Mouse (Mus musculus): ENCODE results near the gene Psg16. TPM values are rescaled to one million over a fixed set of nuclear protein-coding genes. Genes with fewer than 3 reads are reported as not detected.
"Not testable (repeated sequence)": the region's sequence is repeated elsewhere in the genome, so short reads cannot be mapped to it uniquely, and the experiment has no call there.

The Psg16 gene
- total RNA-seq, 2 experiments from 2014 or later, result 0.14 to 0.16 TPM

DNA sequence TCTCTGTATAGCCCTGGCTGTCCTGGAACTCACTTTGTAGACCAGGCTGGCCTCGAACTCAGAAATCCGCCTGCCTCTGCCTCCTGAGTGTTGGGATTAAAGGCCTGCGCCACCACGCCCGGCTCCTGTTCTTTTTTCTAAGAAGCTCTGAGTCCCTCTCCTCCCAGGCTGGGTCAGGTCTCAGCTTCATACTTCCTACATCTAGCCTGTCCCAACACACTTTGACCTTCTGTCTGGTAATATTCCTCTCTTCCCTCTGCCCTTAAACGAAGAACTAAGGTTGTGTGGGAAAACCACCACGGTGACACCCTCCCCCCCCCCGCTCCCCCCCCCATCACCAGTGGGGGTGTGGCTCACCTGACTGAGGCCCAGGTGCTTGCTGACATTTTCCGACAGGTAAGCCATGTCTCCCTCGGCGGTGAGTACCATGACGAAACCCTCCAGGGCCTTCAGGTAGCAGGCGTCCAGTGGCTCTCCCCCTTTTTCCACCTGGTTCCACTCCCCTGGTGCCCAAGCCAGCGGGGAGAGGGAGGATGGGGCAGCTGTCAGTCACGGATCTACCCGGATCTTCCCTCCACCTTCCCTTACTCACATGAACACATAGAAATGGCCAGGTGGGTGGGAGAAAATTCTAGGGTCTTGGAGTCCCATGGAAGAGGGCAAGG lies 19.4 kb upstream of the Psg16 start:
- intact Hi-C loops (cut with DNase I), result loop anchor here (2.0 kb wide), 1 partner anchor 26 kb away; no protein-coding TSS in a partner anchor
- no peak for DNase-seq

DNA sequence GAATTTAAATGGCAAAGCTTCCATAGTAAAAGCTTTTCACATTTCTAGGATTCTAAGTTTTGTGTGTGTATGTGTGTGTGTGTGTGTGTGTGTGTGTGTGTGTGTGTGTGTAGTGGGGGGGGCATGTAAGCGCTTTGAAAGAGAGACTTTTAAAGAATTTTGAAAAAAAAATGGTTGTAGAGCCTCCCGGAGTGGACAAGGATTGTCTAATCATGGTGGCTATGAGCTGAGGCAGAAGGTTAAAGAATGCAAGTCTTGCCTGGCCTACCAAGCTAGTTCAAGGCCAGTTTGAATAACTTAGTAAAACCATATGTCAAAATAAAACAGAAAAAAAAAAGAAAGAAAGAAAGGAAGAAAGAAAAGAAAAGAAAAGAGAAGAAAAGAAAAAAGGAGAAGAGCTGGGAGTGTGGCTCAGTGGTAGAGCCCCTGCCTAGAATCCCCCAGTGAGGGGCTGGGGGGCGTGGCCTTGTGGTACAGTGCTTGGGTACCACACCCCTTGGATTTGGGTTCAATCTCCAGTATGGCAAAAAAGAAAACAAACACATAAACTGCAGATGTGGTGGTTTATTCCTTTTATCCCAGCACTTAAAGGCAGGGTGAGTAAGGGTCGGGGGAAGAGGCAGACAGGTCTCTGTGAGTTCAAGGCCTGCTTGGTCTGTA lies 18.4 kb upstream of the Psg16 start:
- no peak for DNase-seq
- intact Hi-C loops (cut with DNase I), result loop anchor here (2.0 kb wide), 1 partner anchor 27 kb away; no protein-coding TSS in a partner anchor

DNA sequence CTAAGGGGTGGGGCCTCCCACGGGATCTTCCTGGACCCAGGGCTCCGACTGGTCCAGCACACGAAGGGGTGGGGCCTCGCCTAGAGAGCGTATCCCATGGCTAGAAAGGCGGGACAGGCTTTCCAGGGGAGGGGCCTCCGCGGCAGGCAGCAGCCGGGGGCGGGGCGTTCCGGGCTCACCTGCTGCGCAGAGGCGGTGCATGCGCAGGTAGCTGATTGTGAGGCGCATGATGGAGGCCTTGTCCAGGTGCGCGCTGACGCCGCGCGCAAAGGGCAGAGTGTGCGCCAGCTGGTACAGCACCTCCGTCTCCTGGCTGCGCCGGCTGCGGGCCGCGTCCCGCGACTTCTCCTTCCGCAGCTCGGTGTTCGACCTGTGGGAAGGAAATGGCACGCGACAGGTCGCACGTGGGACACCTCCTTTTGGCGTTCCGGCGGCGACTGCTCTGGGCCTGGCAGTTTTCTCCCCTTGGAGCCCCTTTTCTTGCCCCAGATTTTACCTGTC lies 17.7 kb upstream of the Psg16 start:
- DNase-seq, result peak; percentile 81 to 88
- intact Hi-C loops (cut with DNase I), result no loop called here

DNA sequence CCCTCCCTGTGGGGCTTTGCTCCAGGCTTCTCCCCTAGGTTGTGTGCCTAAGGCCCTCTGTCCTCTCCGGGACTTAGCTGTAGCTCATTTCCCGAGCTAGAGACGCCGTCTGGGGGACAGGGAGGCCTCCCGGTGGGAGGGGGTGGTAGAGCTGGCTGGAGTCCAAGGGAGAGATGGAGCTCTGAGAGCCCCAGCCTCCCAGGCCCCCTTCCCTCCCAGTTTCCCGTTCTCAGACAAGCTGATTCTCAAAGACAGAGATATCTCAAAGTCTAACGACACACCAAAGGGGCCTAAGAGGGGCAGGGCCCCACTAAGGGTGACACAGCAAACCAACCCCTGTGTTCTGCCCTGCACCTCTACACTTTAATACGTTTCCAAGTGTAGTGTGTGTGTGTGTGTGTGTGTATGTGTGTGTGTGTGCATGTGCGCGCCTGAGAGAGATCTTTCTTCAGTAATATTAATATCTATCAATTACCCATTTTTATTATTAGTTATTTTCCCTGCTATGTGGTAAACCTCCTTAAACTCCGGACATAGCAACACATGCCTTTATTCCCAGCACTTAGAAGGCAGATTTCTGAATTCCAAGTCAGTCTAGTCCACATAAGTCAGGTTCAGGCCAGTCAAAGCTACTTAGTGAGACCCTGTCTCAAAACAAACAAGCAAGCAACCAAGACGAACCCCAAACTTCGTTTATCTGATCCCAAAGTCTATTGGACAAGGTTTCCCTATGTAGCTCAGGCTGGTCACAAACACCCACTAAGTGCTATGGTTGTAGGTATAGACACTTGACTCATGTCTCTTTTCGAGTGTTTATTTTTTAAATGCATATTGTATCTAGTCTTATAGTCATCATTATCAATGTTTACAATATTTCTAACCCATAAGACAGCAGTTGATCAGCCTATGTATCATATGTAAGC lies 17.0 kb upstream of the Psg16 start:
- intact Hi-C loops (cut with DNase I), result no loop called here
- DNase-seq, result peak in 1 of 2 experiments; percentile 25

DNA sequence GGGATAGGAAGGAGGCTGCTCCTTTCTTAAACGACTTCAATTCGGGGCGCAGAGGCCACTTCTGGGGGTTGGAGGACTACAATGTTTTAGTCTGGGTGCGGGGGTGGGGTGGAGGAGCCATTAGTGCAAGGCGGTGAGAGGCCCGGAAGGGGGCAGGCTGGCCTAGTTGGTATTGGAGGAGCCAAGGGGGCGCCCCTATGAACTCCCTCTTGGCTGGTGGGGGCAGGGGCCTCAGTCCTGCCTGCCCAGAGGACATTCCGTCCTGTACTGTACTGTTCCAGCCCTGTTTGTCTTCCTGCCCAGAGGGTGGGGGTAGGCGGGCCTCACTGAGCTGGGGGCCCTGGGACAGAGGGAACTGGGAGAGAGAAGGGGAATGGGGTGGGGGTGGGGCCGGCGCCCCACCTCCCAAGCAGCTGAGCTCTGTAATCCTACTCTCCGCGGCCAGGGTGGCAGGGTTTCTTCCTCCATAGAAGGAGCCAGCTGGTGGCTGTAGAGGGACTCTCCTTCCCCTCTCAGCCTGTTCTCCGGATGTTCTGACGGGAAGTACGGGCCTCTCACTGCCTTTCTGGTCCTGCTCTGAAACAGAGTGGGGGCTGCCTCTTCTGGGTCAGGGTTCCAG lies 15.7 kb upstream of the Psg16 start:
- intact Hi-C loops (cut with DNase I), result no loop called here
- peak; percentile 83 to 90 for DNase-seq

DNA sequence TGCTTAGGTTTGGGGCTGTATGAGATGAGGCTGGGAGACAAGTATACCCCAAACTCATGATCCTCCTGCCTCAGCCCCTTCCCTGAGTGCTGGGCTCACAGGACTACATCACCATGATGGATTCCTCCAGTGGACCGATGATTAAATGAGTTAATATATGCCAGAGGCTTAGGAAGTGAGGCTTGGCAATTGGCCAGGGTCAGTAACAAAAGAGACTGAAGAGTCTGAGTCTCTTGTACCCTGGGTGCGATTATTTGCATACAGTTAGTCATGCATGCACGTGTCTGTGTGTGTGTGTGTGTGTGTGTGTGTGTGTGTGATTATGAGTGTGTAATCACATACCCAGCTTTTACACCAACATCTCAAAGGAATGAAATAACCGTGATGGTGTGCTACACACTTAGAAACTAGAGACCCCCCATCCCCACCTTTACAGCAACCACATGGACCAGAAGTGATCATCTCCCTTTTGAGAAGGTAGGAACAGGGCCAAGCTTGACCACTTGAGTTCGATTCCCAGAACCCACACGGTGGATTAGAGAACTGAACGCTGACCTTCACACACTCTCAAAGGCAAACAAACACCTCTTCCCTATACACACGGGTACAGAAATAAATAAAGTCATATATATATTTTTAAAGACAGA lies 14.9 kb upstream of the Psg16 start:
- DNase-seq, result peak in 1 of 2 experiments; percentile 60
- intact Hi-C loops (cut with DNase I), result no loop called here

DNA sequence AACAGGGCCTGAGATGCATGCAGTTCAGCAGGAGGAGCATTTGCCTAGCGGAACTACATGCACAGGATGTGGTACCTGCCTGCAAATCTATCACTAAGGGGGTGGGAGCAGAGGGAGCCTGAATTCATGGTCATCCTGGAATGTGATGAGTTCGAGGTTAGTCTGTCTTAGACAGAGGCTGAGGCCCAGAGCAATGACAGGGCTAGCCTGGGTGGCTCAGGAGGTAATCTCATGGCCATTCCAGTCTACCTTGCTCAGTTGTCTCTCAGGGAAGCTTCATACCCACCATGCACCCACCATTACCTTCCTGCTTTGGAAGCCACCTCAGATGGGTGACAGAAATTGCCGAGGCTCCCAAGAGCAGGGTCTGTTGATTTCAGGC lies 14.4 kb upstream of the Psg16 start:
- intact Hi-C loops (cut with DNase I), result no loop called here
- peak; percentile 29 to 55 for DNase-seq

DNA sequence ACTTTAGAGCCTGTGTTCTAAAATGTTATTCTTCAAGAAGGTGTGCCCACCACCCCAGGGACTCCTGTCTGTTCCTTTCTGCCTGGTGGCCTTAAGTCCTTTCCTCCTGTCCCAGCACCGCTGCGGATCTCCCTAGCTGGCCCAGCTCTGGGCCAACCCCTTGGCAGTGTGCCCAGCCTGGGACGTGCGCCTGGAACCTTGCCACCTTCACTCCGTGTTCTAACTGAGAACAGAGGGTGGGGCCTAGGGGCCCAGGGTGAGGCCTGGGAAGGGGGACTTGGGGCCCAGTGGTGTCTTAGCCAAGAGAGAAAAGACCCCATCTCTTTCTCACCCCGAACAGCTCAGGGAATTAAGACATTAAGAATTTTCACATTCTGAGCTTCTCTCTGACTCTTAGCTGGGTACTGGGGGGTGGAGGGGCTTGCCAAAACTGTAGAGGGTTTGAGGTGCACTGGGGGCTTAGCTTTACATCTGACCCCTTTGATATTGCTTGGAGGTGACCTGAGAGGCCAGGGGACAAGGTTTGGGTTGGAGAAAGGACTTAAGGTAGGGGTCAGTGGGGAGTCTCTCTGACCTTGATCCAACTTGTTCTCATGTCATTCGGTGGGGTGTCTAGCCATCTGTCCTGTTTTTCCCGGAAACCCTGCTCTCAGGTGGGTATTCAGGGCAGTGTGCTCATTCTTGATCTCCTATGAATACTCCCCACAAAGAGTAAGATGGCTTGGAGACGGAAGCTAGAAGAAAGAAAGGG lies 13.6 kb upstream of the Psg16 start:
- intact Hi-C loops (cut with DNase I), result no loop called here
- DNase-seq, result peak; percentile 98 to 99

DNA sequence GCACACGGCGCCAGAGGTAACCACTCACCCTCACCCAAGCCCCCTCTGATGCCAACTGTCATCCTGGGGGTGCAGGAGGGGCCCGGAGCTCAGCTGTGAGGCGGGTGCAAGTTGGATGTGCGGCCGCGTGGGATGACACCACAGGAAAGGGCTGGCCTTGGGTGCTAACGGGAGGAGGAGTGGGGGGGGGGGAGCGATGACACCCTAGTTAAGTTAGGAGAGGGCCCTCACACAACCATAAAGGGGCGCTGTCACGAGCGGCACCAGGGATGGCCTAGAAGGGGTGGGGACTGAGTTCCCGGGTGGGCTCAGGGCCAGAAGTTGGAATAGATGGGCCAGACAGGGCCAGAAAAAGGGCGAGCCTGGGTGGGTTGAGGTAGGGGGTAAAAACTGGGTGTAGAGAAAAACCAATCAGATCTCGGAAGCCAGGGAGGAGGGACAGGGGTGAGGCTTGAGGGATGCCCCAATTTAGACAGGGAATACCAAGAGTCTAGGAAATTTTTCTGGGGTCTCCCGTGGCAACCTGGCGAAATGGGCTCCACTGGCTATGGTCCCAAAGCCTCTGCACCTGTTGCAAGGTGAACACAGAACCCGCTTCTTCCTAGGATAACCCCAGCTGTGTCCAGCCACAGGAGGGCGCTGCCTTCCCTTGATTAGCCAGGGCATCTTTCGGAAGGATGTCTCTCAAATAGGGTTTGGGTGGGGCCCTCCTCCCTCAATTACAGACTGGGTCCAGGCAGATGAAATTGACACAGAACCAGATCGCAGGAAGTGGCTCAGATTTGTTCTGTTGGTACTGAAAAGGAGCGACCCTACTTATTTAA lies 12.8 kb upstream of the Psg16 start:
- DNase-seq, result peak; percentile 48 to 70
- intact Hi-C loops (cut with DNase I), result no loop called here

DNA sequence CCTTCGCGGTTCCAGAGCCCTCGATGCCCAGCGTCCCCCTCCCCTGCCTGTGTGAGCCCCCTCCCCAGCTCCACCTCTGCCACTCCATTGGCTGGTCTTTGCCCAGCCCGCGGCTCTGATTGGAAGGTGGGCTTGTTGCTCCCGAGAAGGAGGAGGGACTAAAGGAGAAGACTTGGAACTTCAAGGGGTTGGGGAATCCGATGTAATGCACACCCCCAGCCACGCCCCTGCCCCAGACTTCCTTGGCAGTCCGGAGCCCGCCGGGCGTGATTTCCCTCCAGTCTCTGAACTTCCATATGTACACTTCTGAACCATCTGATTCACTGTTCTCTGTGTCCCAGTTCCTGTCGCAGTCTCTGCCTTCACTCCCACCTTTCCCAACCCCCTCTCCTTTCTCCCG lies 11.5 kb upstream of the Psg16 start, which contains the start of gene Hif3a:
Gene Hif3a (minus strand): TSS at position 39 of the 400 bp plus-strand sequence.
- intact Hi-C loops (cut with DNase I), result no loop called here
- peak; percentile 53 to 65 for DNase-seq

DNA sequence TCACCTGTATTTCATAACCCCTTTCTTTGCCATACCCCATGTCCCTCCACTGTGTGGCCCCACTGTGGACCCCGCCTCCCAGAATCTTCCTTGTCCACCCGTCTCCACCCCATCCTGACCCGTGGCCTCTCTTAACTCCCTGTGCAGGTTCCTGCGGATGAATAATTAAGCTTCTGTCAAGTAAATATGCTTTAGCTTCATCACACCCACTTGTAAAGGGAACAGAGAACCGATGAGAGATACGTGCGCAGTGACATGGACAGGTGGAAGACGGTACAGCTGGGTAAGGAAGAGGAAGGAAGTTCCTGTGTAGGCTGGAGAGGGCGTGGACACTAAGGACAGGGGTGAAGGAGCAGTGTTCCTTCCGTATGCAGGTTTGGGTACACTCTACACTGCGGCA lies 11.0 kb upstream of the Psg16 start:
- intact Hi-C loops (cut with DNase I), result no loop called here
- peak in 1 of 2 experiments; percentile 52 for DNase-seq

DNA sequence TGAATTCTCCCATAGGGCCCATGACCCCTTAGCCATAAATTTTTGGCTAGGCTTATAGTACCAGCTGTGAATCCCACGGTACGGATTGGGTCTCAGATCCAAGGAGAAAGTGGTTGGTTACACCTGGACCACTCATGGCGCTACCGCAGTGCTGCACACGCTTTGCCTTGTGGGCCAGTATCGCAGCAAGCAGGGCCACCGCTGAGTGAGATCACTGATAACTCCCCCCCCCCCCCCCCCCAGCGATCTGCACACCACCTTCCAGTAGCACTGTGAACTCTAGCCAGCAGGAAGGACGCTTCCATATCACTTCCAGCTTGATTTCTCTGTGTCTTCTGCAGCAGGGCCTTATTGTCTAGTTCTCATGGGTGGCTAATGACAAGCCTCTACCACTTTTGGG lies 8.2 kb upstream of the Psg16 start:
- DNase-seq, result no peak

DNA sequence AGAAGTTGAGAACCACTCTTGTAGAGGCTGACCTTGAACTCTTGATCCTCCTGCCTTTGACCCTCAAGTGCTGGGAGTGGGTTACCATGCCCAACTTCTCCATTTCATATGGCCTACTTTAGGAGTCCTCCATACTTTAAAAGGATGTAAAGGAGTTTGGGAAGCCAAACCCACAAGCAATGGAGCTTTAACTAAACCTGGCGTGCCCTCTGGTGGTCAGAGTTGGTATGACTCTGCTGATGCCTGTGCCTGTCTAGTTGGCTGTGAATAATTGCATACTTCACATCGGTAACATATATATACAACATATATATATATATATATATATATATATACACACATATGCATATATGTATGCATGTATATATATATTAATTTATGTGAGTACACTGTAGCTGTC lies 7.4 kb upstream of the Psg16 start:
- intact Hi-C loops (cut with DNase I), result loop anchor here (1.0 to 2.0 kb wide), 4 partner anchors 15 to 134 kb away; no protein-coding TSS in a partner anchor
- peak; percentile 91 to 95 for DNase-seq

More for the DNA sequence above, 8.2 kb upstream of the Psg16 start:
- intact Hi-C loops (cut with DNase I), result loop anchor here (1.0 to 2.0 kb wide), 4 partner anchors 14 to 133 kb away; no protein-coding TSS in a partner anchor

DNA sequence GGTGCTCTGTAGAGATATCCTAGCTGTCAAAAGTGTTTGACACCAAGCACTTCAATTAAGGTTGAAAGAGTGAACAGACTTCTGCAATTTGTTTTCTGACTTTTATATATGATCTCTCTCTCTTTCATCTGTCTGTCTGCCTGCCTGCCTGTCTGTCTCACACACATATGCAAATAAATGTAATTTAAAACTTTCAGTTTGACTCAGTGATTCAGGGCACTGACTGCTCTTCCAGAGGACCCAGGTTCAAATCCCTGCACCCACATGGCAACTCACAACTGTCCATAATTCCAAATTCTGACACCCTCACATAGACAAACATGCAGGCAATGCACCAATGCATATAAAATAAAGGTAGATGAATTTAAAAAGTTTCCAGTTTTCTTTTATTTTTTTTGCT lies 6.8 kb upstream of the Psg16 start:
- DNase-seq, result no peak
- intact Hi-C loops (cut with DNase I), result loop anchor here (1.0 to 2.0 kb wide), 4 partner anchors 16 to 135 kb away; no protein-coding TSS in a partner anchor

DNA sequence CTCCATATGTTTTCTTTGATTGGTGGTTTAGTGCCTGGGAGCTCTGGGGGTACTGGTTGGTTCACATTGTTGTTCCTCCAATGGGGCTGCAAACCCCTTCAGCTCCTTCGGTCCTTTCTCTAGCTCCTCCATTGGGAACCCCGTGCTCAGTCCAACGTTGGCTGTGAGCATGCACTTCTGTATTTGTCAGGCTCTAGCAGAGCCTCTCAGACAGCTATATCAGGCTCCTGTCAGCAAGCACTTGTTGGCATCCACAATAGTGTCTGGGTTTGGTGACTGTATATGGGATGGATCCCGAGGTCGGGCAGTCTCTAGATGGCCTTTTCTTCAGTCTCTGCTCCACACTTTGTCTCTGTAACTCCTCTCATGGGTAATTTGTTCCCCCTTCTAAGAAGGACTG lies 6.2 kb upstream of the Psg16 start:
- DNase-seq, result not testable (repeated sequence)
- intact Hi-C loops (cut with DNase I), result loop anchor here (2.0 kb wide), 1 partner anchor 117 kb away; no protein-coding TSS in a partner anchor

DNA sequence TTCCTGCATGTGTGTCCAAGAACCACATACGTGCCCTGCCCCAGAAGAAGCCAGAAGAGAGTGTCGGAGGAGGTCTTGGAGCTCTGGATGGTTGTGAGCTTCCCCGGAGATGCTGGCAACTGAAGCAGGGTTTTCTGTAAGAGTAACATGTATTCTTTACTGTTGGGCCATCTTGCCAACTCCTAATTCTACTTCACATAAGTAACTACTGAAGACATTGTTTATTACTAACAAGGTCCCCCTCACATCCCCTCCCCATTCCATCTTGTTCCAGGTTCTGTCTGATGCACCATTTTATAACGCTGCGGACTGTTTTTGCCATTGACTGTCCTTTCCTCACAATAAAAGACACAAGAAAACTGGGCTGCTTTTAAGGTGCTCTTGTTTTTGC lies 332 bp upstream of the Psg16 start:
- intact Hi-C loops (cut with DNase I), result loop anchor here (10.0 kb wide), 1 partner anchor 1611 kb away; the partner anchor contains the start of gene Psg20
- no peak for DNase-seq

DNA sequence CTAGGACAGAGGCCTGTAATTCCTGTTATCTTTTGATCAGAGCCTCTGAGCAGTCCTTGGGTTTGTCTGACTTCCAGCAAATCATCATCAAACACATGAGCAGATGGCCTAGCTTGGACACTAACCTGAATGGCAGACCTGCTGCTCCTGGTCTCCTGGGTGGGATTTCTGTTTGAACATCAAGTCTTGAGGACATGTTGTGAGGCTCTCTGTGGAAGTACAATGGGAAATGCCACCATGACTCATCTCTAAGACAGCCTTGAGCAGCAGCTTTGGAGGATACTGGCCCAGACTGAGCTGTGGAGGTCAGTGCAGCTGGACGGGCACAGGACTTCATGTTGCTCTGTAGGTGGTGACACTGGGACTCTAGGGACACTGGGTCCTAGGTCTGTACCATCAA lies 2.7 kb downstream of the Psg16 start:
- no peak for DNase-seq
- intact Hi-C loops (cut with DNase I), result loop anchor here (10.0 kb wide), 1 partner anchor 1608 kb away; the partner anchor contains the start of gene Psg20

Measured in heart, postnatal 36 days (tissue).